ENCODE assay signal across 8 mouse cellular contexts in the genomic region with DNA sequence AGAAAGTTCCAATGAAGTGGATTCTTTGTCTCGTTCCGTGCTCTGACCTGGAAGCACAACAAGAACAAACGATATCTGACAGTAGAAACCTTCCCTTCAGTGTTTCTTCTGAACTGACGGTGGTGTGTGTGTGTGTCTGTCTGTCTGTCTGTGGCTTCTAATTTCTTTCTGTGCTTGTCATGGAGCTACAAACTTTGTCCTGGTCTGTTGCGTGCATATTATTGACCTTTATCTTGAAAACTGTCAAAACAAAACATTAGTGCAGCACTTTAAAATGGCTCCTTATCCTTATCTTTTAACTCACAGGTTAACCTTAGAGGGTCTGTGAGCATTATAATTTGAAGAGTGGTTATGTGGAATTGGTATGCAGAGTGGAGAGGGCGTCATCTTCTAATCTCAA. TPM values are rescaled to one million over a fixed set of nuclear protein-coding genes. Genes with fewer than 3 reads are reported as not detected.
DNase-seq lines count a peak whose midpoint lies in the region; ATAC-seq lines count a peak whose summit lies in the region.

No protein-coding gene starts in this region.

- DNase-seq in heart, postnatal 36 days = no peak
- no peak for DNase-seq in midbrain, embryonic 10.5 days (ENCODE audit: low spot score)
- DNase-seq in right cerebral cortex, postnatal 4 days = no peak
- no peak for DNase-seq in ovary, adult 18-20 months (ENCODE audit: low spot score)
- no peak for DNase-seq in embryo, embryonic 9.5 days (ENCODE audit: extremely low spot score)

- H3K9me3 ChIP-seq in heart, embryonic 16.5 days (replicated peaks; ENCODE audit: control insufficient read depth, low read length) = no peaks in the 10 kb centered on the region
- H3K9me3 ChIP-seq in hindbrain, embryonic 13.5 days = no peaks in the 10 kb centered on the region
- H3K9me3 ChIP-seq in midbrain, embryonic 10.5 days (replicated peaks) = no peaks in the 10 kb centered on the region

- peak overlapping the region; percentile 93 for H3K4me3 ChIP-seq in heart, embryonic 16.5 days (ENCODE audit: low read length)
- H3K4me3 ChIP-seq in brown adipose tissue, adult 24 weeks (ENCODE audit: insufficient read depth, low read depth, low read length) = peak overlapping the region; percentile 91
- peak overlapping the region; percentile 94 for H3K4me3 ChIP-seq in hindbrain, embryonic 13.5 days
- H3K4me3 ChIP-seq in midbrain, embryonic 10.5 days = peak overlapping the region; percentile 97

- peaks cover 26% of the 10 kb centered on the region for H3K36me3 ChIP-seq in heart, embryonic 16.5 days (ENCODE audit: control insufficient read depth, insufficient read depth)
- peaks cover 34% of the 10 kb centered on the region for H3K36me3 ChIP-seq in hindbrain, embryonic 13.5 days
- peaks cover 45% of the 10 kb centered on the region for H3K36me3 ChIP-seq in midbrain, embryonic 10.5 days

- peaks cover 49% of the 10 kb centered on the region for H3K4me1 ChIP-seq in heart, embryonic 16.5 days (ENCODE audit: control insufficient read depth, insufficient read depth, low read length)
- peaks cover 9% of the 10 kb centered on the region for H3K4me1 ChIP-seq in brown adipose tissue, adult 24 weeks (ENCODE audit: control insufficient read depth, insufficient read depth, insufficient read length, low read length)
- peaks cover 57% of the 10 kb centered on the region for H3K4me1 ChIP-seq in hindbrain, embryonic 13.5 days (replicated peaks)
- peaks cover 42% of the 10 kb centered on the region for H3K4me1 ChIP-seq in midbrain, embryonic 10.5 days

- WGBS in heart, embryonic 16.5 days = 10% methylated on average over 6 of the region's 6 CpGs
- WGBS in hindbrain, embryonic 13.5 days = 51% methylated on average over 6 of the region's 6 CpGs
- 73% methylated on average over 6 of the region's 6 CpGs for WGBS in midbrain, embryonic 10.5 days

- no peak for ATAC-seq in heart, embryonic 16.5 days (replicated peaks; ENCODE audit: extremely low read depth, insufficient read depth, low FRiP score)
- ATAC-seq in hindbrain, embryonic 13.5 days (ENCODE audit: low FRiP score) = no peak

- H3K27ac ChIP-seq in heart, embryonic 16.5 days (ENCODE audit: low read length) = peak overlapping the region; percentile 96
- 0 out of 2 replicates have a peak overlapping the region, but pooled peaks have one; percentile 9 for H3K27ac ChIP-seq in brown adipose tissue, adult 24 weeks (replicated peaks; ENCODE audit: low read depth, low read length)
- H3K27ac ChIP-seq in hindbrain, embryonic 13.5 days = no peak overlapping the region
- H3K27ac ChIP-seq in midbrain, embryonic 10.5 days (replicated peaks) = no peak overlapping the region; the same call in 1 of the 2 replicates

- H3K4me2 ChIP-seq in heart, embryonic 16.5 days (ENCODE audit: low read depth, low read length) = peak overlapping the region; percentile 80
- peak overlapping the region; percentile 95 for H3K4me2 ChIP-seq in hindbrain, embryonic 13.5 days

- H3K27me3 ChIP-seq in heart, embryonic 16.5 days (ENCODE audit: control insufficient read depth, insufficient read depth, low read length) = no peaks in the 10 kb centered on the region
- no peaks in the 10 kb centered on the region for H3K27me3 ChIP-seq in hindbrain, embryonic 13.5 days
- H3K27me3 ChIP-seq in midbrain, embryonic 10.5 days (ENCODE audit: low read depth, poor library complexity, severe bottlenecking) = 0 out of 2 replicates have a peak, but pooled peaks cover 9% of the 10 kb centered on the region

- H3K9ac ChIP-seq in heart, embryonic 16.5 days (ENCODE audit: low read length) = peak overlapping the region; percentile 98
- peak overlapping the region; percentile 97 for H3K9ac ChIP-seq in hindbrain, embryonic 13.5 days

- intact Hi-C loops in heart, postnatal 36 days (cut with DNase I) = no loop called here

RNA-seq across cellular contexts. Expression of gene Prkar1a, which starts 3.3 kb away (rescaled TPM):
- 455 and 485 TPM in 2 replicates for polyA plus RNA-seq in heart, embryonic 16.5 days (2015; fragmentation: Nextera tagmentation; extraction: Ambion mirVana)
- 100 to 1,000 TPM; 309 to 323 TPM for total RNA-seq in heart, postnatal 36 days (2021)
- 98.4 and 102 TPM in 2 replicates for polyA plus RNA-seq in brown adipose tissue, adult 24 weeks (2012; ENCODE audit: insufficient read depth, insufficient read length, missing spikeins)
- 473 and 491 TPM in 2 replicates for polyA plus RNA-seq in hindbrain, embryonic 13.5 days (2015; fragmentation: Nextera tagmentation; extraction: Ambion mirVana)
- polyA plus RNA-seq in midbrain, embryonic 10.5 days (2016; fragmentation: Nextera tagmentation; extraction: Ambion mirVana) = 309 and 361 TPM in 2 replicates

RNA-seq across cellular contexts. Expression of gene Wipi1, which starts 40.7 kb away (rescaled TPM):
- polyA plus RNA-seq in heart, embryonic 16.5 days (2015; fragmentation: Nextera tagmentation; extraction: Ambion mirVana) = 51.6 and 55.3 TPM in 2 replicates
- 100 to 1,000 TPM; 116 TPM for total RNA-seq in heart, postnatal 36 days (2021)
- 16.2 and 25.2 TPM in 2 replicates for polyA plus RNA-seq in brown adipose tissue, adult 24 weeks (2012; ENCODE audit: insufficient read depth, insufficient read length, missing spikeins)
- 17.8 and 18.2 TPM in 2 replicates for polyA plus RNA-seq in hindbrain, embryonic 13.5 days (2015; fragmentation: Nextera tagmentation; extraction: Ambion mirVana)
- 17.9 and 19.4 TPM in 2 replicates for polyA plus RNA-seq in midbrain, embryonic 10.5 days (2016; fragmentation: Nextera tagmentation; extraction: Ambion mirVana)

Comparison
In these comparisons a context has a peak if more than half of its experiments do, and no peak if none do; other contexts are left out.
1. H3K27ac ChIP-seq: peak in heart, embryonic 16.5 days (single experiment) and brown adipose tissue, adult 24 weeks (single experiment); none in hindbrain, embryonic 13.5 days (single experiment) and midbrain, embryonic 10.5 days (single experiment).
2. Peak in every context shown above with its lines, with median percentiles within 50 percentile points of each other: H3K4me3 ChIP-seq.